Mouse (Mus musculus) neutrophil, adult 5-6 weeks (primary cell): ENCODE measurements around the gene Uba52. TPM values are rescaled to one million over a fixed set of nuclear protein-coding genes. Genes with fewer than 3 reads are reported as not detected.

ENCODE experiments used
- ATAC-seq: fragments of 151-379, 151-347 bp; 2 replicates; pipeline ENCODE4 v1.8.0; 2017; ENCODE audit warnings: mild to moderate bottlenecking, moderate TSS enrichment; ENCODE audit not compliant: insufficient number of reproducible peaks, poor library complexity, low FRiP score, severe bottlenecking; ENCODE audit errors: extremely low read depth
- total RNA-seq: library from RNA; stranded (forward); fragments of 200-1000 nt; gene quantifications from 2 replicates; pipeline ENCODE4 v1.2.3, GENCODE M21; 2017

The Uba52 gene
- total RNA-seq, 1 experiment from 2014 or later: 720 TPM

- ATAC-seq: no peak
These were observed 44.3 kb downstream of the Uba52 start for GRCm38 (mm10) chr8:70466305-70466704.

DNA sequence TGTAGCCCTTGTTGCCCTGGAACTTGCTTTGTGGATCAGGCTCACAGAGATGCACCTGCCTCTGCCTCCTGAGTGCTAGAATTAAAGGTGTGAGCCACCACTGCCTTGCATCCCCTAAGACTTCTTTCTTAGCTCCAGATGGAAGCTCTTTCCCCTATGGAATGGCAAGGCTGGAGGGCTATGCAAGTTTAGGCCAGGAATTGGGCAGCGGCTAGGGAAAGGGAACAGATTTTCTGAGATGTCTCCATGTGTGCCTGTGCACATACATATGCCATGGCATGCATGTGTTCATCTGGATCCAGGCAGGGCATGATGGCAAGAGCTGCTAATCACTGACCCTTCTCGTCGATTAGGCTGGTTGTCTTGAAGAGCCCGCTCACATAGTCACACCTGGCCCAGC, 44.9 kb downstream of the Uba52 start:
- no peak for ATAC-seq

- ATAC-seq: no peak
These were observed 46.4 kb downstream of the Uba52 start for GRCm38 (mm10) chr8:70464162-70464561.

DNA sequence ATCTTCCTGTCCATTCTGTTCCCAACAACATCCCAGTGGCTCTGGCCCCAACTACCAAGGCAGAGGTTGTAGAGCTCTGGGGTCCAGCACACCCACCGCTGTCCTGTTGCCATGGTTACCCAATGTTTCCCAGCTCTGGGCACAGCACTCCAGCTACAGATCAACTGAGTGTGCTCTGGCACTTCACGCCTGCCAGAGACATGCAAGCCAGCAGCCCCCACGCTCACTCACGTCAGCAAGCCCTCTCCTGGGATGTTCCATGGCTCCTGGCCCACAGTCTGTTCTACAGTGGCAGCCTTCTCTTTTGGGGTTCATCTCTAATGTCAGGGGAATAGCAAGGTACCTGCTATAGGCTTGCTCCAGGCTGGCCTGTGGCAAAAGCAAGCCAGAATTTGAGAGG, 47.3 kb downstream of the Uba52 start:
- no peak for ATAC-seq

GRCm38 (mm10) chr8:70462516-70462813, 48.1 kb downstream of the Uba52 start:
- no peak for ATAC-seq

GRCm38 (mm10) chr8:70461765-70462515, 48.7 kb downstream of the Uba52 start:
- ATAC-seq: no peak

DNA sequence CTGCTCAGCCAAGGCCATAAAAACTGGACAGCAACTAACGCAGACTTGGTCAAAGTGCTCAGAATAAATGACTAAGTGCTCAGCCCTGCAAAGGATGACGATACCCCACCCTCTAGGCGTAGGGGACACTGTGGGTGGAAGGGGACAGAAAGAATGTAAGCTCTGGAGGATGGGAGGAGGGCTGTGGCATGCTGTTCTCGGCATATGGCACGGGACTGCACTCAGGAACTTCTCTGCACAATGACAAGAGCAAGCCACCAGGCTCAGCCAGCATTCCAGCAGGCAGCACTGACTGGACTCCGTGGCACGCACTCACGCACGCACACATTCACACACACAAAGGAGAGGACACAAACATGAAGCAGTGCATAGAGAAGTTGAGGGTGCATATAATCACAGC, 50.0 kb downstream of the Uba52 start:
- no peak for ATAC-seq

GRCm38 (mm10) chr8:70460199-70460598, 50.4 kb downstream of the Uba52 start:
- no peak for ATAC-seq

GRCm38 (mm10) chr8:70459636-70460035, 51.0 kb downstream of the Uba52 start:
- ATAC-seq: no peak

GRCm38 (mm10) chr8:70458462-70458861, 52.1 kb downstream of the Uba52 start:
- no peak for ATAC-seq

Other genes with a start within 250 kb of the Uba52 start
- 4.4 and 6.3 TPM in 2 replicates for gene Homer3, start 228.0 kb downstream of the Uba52 start, total RNA-seq
- 50.1 and 57.6 TPM in 2 replicates for gene Ddx49, start 208.3 kb downstream of the Uba52 start, total RNA-seq
- 67.8 and 67.9 TPM in 2 replicates for gene Cope, start 208.3 kb downstream of the Uba52 start, total RNA-seq
- gene Cers1, start 195.0 kb downstream of the Uba52 start, total RNA-seq: not detected in 2 replicates
- gene Gdf1, start 181.0 kb downstream of the Uba52 start, total RNA-seq: not detected in 2 replicates
- 34.0 and 36.8 TPM in 2 replicates for gene Upf1, start 157.5 kb downstream of the Uba52 start, total RNA-seq
- 1.0 TPM in 1 of 2 replicates, not detected in the other for gene Comp, start 137.2 kb downstream of the Uba52 start, total RNA-seq
- gene Crtc1, start 71.2 kb downstream of the Uba52 start, total RNA-seq: 5.2 and 8.4 TPM in 2 replicates
- gene Klhl26, start 33.8 kb downstream of the Uba52 start, total RNA-seq: 5.0 and 5.8 TPM in 2 replicates
- not detected in 2 replicates for gene Tmem59l, start 23.4 kb downstream of the Uba52 start, total RNA-seq
- gene Crlf1, start 17.6 kb downstream of the Uba52 start, total RNA-seq: not detected in 2 replicates
- 12.4 and 29.8 TPM in 2 replicates for gene Rex1bd, start 4.0 kb downstream of the Uba52 start, total RNA-seq
- gene Fkbp8, start 16.9 kb upstream of the Uba52 start, total RNA-seq: 185 and 192 TPM in 2 replicates
- gene Kxd1, start 17.2 kb upstream of the Uba52 start, total RNA-seq: 47.4 and 51.6 TPM in 2 replicates
- 38.8 and 40.6 TPM in 2 replicates for gene Ell, start 28.7 kb upstream of the Uba52 start, total RNA-seq
- 51.3 and 51.4 TPM in 2 replicates for gene Isyna1, start 83.6 kb upstream of the Uba52 start, total RNA-seq
- gene Ssbp4, start 98.1 kb upstream of the Uba52 start, total RNA-seq: 31.3 and 45.8 TPM in 2 replicates
- 54.1 and 63.7 TPM in 2 replicates for gene Lrrc25, start 105.4 kb upstream of the Uba52 start, total RNA-seq
- not detected in 2 replicates for gene Gdf15, start 121.7 kb upstream of the Uba52 start, total RNA-seq
- gene Pgpep1, start 149.6 kb upstream of the Uba52 start, total RNA-seq: 4.4 and 7.7 TPM in 2 replicates
- 103 and 134 TPM in 2 replicates for gene Lsm4, start 162.4 kb upstream of the Uba52 start, total RNA-seq
- 316 and 319 TPM in 2 replicates for gene Jund, start 188.1 kb upstream of the Uba52 start, total RNA-seq
- 2.4 and 2.8 TPM in 2 replicates for gene Iqcn, start 192.7 kb upstream of the Uba52 start, total RNA-seq
- not detected in 2 replicates for gene Gm3336, start 207.7 kb upstream of the Uba52 start, total RNA-seq
- gene Pde4c, start 212.9 kb upstream of the Uba52 start, total RNA-seq: 2.2 and 2.4 TPM in 2 replicates
- 5.2 and 5.5 TPM in 2 replicates for gene Rab3a, start 243.9 kb upstream of the Uba52 start, total RNA-seq